Mouse (Mus musculus) liver, adult 2 months (tissue): ENCODE results near the gene Cd200. TPM values are rescaled to one million over a fixed set of nuclear protein-coding genes. Genes with fewer than 3 reads are reported as not detected.

ENCODE experiments used
- DNase-seq: peaks from one replicate; pipeline ENCODE4 v3.0.0-alpha.2; 2011; ENCODE audit warnings: low read depth, low spot score; ENCODE audit errors: extremely low read depth
- H3K27ac ChIP-seq: fragments of 200-500 bp; replicated peaks from 2 replicates; pipeline ENCODE4 v1.5.1; 2012; ENCODE audit warnings: low read depth, mild to moderate bottlenecking, control low read depth, inconsistent platforms, low read length; ENCODE audit not compliant: insufficient read depth
- H3K27me3 ChIP-seq: fragments of 200-500 bp; 2 replicates; pipeline ENCODE4 v1.6.1; 2012; ENCODE audit warnings: mild to moderate bottlenecking, moderate library complexity, low read length, inconsistent platforms; ENCODE audit not compliant: control insufficient read depth, insufficient read depth
- H3K36me3 ChIP-seq: fragments of 200-500 bp; 2 replicates; pipeline ENCODE4 v1.6.1; 2012; ENCODE audit warnings: low read length, inconsistent platforms; ENCODE audit not compliant: control insufficient read depth, insufficient read depth
- H3K4me1 ChIP-seq: fragments of 200-500 bp; 2 replicates; pipeline ENCODE4 v1.6.1; 2011; ENCODE audit warnings: low read length; ENCODE audit not compliant: control insufficient read depth, insufficient read depth
- H3K4me3 ChIP-seq: fragments of 200-500 bp; 2 replicates; pipeline ENCODE4 v1.5.1; 2011; ENCODE audit warnings: low read depth, mild to moderate bottlenecking, control low read depth, low read length, moderate library complexity; ENCODE audit not compliant: insufficient read depth
- H3K79me2 ChIP-seq: fragments of 200-500 bp; 2 replicates; pipeline ENCODE4 v1.6.1; 2012; ENCODE audit warnings: inconsistent platforms, mild to moderate bottlenecking, low read length, moderate library complexity; ENCODE audit not compliant: control insufficient read depth, insufficient read depth
- H3K9ac ChIP-seq: fragments of 200-500 bp; 2 replicates; pipeline ENCODE4 v1.6.1; 2012; ENCODE audit warnings: low read depth, mild to moderate bottlenecking, control low read depth, inconsistent platforms, low read length
- CTCF ChIP-seq: fragments of 200-500 bp; IDR thresholded peaks from 2 replicates; pipeline ENCODE4 v1.5.1; 2011; ENCODE audit warnings: low read depth, low read length, control low read depth
- POLR2A ChIP-seq: fragments of 200-500 bp; IDR thresholded peaks from 2 replicates; pipeline ENCODE4 v1.6.1; 2011; ENCODE audit warnings: low read length, control low read depth; ENCODE audit not compliant: insufficient read depth; ENCODE audit errors: extremely low read depth
- WGBS: fragments of 180-500 bp; shearing (Covaris S2); methylation state at CpG from one replicate; pipeline ENCODE4 v1.1.7; 2018; 5-methylcytosine and 5-hydroxymethylcytosine counted together
- polyA plus RNA-seq: library from polyadenylated mRNA; depleted of rRNA; stranded (reverse); fragments of >200 nt; gene quantifications from 2 replicates; pipeline ENCODE4 v1.2.3, GENCODE M21; 2012
- total RNA-seq: library from RNA; depleted of rRNA; stranded (reverse); fragments of >200 nt; gene quantifications from 2 replicates; pipeline ENCODE4 v1.2.3, GENCODE M21; 2014

The Cd200 gene
- total and polyA plus RNA-seq, 2 experiments, result 0.86 to 1.0 TPM

- Histone ChIP-seq H3K27ac (no peak overlapping the region), H3K36me3 (no peaks in the 10 kb centered on the region), H3K4me1 (no peaks in the 10 kb centered on the region), H3K9ac (no peak overlapping the region), H3K79me2 (no peaks in the 10 kb centered on the region), H3K4me3 (no peak overlapping the region), H3K27me3 (no peaks in the 10 kb centered on the region)
- 92% methylated on average over 3 of the region's 3 CpGs for WGBS
- no peak for TF ChIP-seq POLR2A
- no peak for TF ChIP-seq CTCF
- no peak for DNase-seq
Measured at GRCm38 (mm10) chr16:45381811-45382210, 27.0 kb downstream of the Cd200 start.

GRCm38 (mm10) chr16:45378959-45379358 lies 29.9 kb downstream of the Cd200 start:
- no peaks in the 10 kb centered on the region for H3K36me3 ChIP-seq

DNA sequence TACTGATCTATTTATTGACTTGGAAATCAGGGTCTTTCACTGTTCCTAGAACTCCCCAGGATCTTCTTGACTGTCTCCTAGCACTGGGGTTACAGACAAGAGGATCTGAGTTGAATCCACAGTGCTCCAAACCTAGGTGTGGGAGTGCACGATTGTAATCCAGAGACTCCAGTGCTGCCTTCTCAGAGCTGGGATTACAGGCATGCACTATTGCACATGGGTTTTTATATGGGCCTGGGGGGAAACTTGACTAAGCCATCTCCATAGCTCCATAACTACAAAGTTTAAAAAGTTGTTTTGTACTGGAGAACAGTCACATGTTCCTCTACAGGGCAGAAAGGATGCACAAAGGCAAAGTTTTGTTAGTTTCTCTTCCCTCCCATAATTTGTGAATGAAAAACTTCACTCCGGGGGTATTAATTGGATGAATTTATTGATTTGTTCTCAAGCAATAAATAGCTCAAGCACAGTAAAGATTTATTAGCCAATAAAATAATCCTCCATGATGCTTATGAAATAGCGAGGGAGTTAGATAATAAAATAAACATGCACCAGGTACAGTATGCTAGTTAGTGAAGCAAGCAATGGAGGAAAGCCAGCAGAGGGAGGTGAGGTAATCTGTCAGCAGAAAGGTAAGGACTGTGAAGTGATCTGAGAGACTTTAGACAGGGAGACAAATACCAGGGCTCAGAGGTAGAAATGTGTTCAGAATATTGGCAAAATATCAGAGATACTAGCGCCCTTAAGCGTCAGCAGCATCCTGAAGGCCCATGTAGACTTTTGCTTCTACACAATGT lies 30.5 kb downstream of the Cd200 start:
- DNase-seq, result peak; percentile 12
- Histone ChIP-seq H3K27ac (no peak overlapping the region), H3K27me3 (no peaks in the 10 kb centered on the region), H3K4me3 (no peak overlapping the region), H3K36me3 (no peaks in the 10 kb centered on the region), H3K9ac (no peak overlapping the region), H3K4me1 (no peaks in the 10 kb centered on the region), H3K79me2 (no peaks in the 10 kb centered on the region)
- WGBS, result 75% methylated on average over 5 of the region's 5 CpGs
- TF ChIP-seq CTCF (no peak), POLR2A (no peak)

More at GRCm38 (mm10) chr16:45378959-45379358, 29.9 kb downstream of the Cd200 start:
- Histone ChIP-seq H3K4me3 (no peak overlapping the region), H3K79me2 (no peaks in the 10 kb centered on the region), H3K9ac (no peak overlapping the region), H3K27me3 (no peaks in the 10 kb centered on the region), H3K27ac (no peak overlapping the region), H3K4me1 (no peaks in the 10 kb centered on the region)
- no peak for DNase-seq
- TF ChIP-seq CTCF, result no peak
- TF ChIP-seq POLR2A, result no peak
- 62% methylated on average over 3 of the region's 3 CpGs for WGBS

- no peak for TF ChIP-seq POLR2A
- no peak for TF ChIP-seq CTCF
- no peaks in the 10 kb centered on the region for H3K36me3 ChIP-seq
- H3K79me2 ChIP-seq, result no peaks in the 10 kb centered on the region
- H3K4me3 ChIP-seq, result no peak overlapping the region
- no peaks in the 10 kb centered on the region for H3K27me3 ChIP-seq
- WGBS, result 79% methylated on average over 4 of the region's 4 CpGs
- no peak for DNase-seq
- H3K9ac ChIP-seq, result no peak overlapping the region
- H3K27ac ChIP-seq, result no peak overlapping the region
- no peaks in the 10 kb centered on the region for H3K4me1 ChIP-seq
Measured at GRCm38 (mm10) chr16:45377332-45377731, 31.5 kb downstream of the Cd200 start.

- Histone ChIP-seq H3K9ac (no peak overlapping the region), H3K36me3 (no peaks in the 10 kb centered on the region), H3K27ac (no peak overlapping the region), H3K4me1 (no peaks in the 10 kb centered on the region), H3K4me3 (no peak overlapping the region), H3K27me3 (no peaks in the 10 kb centered on the region), H3K79me2 (no peaks in the 10 kb centered on the region)
- 57% methylated on average over 2 of the region's 2 CpGs for WGBS
- DNase-seq, result no peak
- TF ChIP-seq CTCF (no peak), POLR2A (no peak)
Measured at GRCm38 (mm10) chr16:45376812-45377211, 32.0 kb downstream of the Cd200 start.

DNA sequence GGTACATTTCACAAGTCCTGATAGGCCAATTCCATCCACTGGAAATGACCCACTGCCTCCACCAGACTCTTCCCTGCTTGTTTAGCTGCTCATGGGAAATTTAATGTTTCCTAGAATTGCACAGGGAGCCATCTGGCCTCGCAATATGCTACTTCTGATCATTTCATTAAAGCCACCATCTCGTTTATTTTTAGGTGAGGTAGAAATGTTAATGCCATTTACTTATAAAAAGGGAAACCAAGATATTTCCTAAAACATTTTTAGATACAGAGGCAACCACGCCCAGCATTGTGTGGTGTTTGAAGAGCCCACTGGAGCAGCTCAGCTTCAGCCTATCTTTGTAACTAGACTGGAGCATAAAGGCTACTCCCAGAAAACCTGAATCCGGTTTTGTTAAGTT lies 32.6 kb downstream of the Cd200 start:
- no peak for TF ChIP-seq POLR2A
- no peak for TF ChIP-seq CTCF
- no peaks in the 10 kb centered on the region for H3K4me1 ChIP-seq
- no peak overlapping the region for H3K4me3 ChIP-seq
- no peaks in the 10 kb centered on the region for H3K36me3 ChIP-seq
- WGBS, result 79% methylated on average over 4 of the region's 4 CpGs
- no peak overlapping the region for H3K27ac ChIP-seq
- no peaks in the 10 kb centered on the region for H3K79me2 ChIP-seq
- H3K9ac ChIP-seq, result no peak overlapping the region
- no peaks in the 10 kb centered on the region for H3K27me3 ChIP-seq
- no peak for DNase-seq
